Mouse (Mus musculus): ENCODE data around the gene Krt222.

GRCm38 (mm10) chr11:99275624-99276023 lies 31.7 kb upstream of the Krt222 start:
- TF ChIP-seq CTCF (IDR thresholded peaks at IDR 0.05; ENCODE audit: borderline replicate concordance, insufficient read depth, low read length) (no peak), POLR2A (IDR thresholded peaks at IDR 0.05; ENCODE audit: low read depth, low read length) (no peak)
